Mouse (Mus musculus) heart, adult 2 months (tissue): Measurements from ENCODE around the gene Dlx6. TPM values are rescaled to one million over a fixed set of nuclear protein-coding genes. Genes with fewer than 3 reads are reported as not detected.

ENCODE experiments used
- DNase-seq, 2 experiments: peaks; one replicate each; pipeline ENCODE4 v3.0.0; 2021
- H3K27ac ChIP-seq: fragments of 200-600 bp; 2 replicates; pipeline ENCODE4 v1.8.1; 2022
- H3K27me3 ChIP-seq: fragments of 200-500 bp; 2 replicates; pipeline ENCODE4 v1.6.1; 2012; ENCODE audit warnings: mild to moderate bottlenecking, low read length, inconsistent platforms, mixed read lengths; ENCODE audit not compliant: control insufficient read depth, insufficient read depth
- H3K36me3 ChIP-seq: fragments of 200-500 bp; 2 replicates; pipeline ENCODE4 v1.6.1; 2012; ENCODE audit warnings: low read length, inconsistent platforms; ENCODE audit not compliant: control insufficient read depth, insufficient read depth
- H3K4me1 ChIP-seq: fragments of 200-500 bp; 2 replicates; pipeline ENCODE4 v1.6.1; 2011; ENCODE audit warnings: low read length; ENCODE audit not compliant: control insufficient read depth, insufficient read depth
- H3K4me3 ChIP-seq: fragments of 200-600 bp; 2 replicates; pipeline ENCODE4 v1.8.1; 2022
- H3K79me2 ChIP-seq: fragments of 200-500 bp; replicated peaks from 2 replicates; pipeline ENCODE4 v1.6.1; 2012; ENCODE audit warnings: mild to moderate bottlenecking, inconsistent platforms, low read length, moderate library complexity, mixed read lengths; ENCODE audit not compliant: control insufficient read depth, insufficient read depth
- H3K9ac ChIP-seq: fragments of 200-500 bp; 2 replicates; pipeline ENCODE4 v1.6.1; 2012; ENCODE audit warnings: low read depth, mild to moderate bottlenecking, control low read depth, inconsistent platforms, low read length, mixed read lengths
- CTCF ChIP-seq: fragments of 200-600 bp; IDR thresholded peaks from 2 replicates; pipeline ENCODE4 v1.8.1; 2022; ENCODE audit warnings: antibody characterized with exemption, mild to moderate bottlenecking, moderate library complexity
- EP300 ChIP-seq: fragments of 200-500 bp; IDR thresholded peaks from 2 replicates; pipeline ENCODE4 v1.6.1; 2011; ENCODE audit warnings: low read depth, low read length, control low read depth; ENCODE audit not compliant: insufficient read depth
- POLR2A ChIP-seq: fragments of 200-500 bp; IDR thresholded peaks from 2 replicates; pipeline ENCODE4 v1.6.1; 2011; ENCODE audit warnings: mild to moderate bottlenecking, low read depth, low read length, control low read depth; ENCODE audit not compliant: insufficient read depth
- WGBS: fragments of 180-500 bp; shearing (Covaris S2); methylation state at CpG from one replicate; pipeline ENCODE4 v1.1.7; 2018; 5-methylcytosine and 5-hydroxymethylcytosine counted together
- intact Hi-C: fragments of 180-260 bp; cut with DNase I; formaldehyde crosslinking; loops from one replicate; pipeline ENCODE4 v1.15.1; 2025
- polyA plus RNA-seq: library from polyadenylated mRNA; depleted of rRNA; stranded (reverse); fragments of >200 nt; gene quantifications from 2 replicates; pipeline ENCODE4 v1.2.3, GENCODE M21; 2012
- total RNA-seq, 2 experiments: library from RNA; stranded (reverse); gene quantifications; 2 replicates each; pipeline ENCODE4 v1.2.3; 2021

Gene Dlx6
- total and polyA plus RNA-seq, 3 experiments = not detected

DNA sequence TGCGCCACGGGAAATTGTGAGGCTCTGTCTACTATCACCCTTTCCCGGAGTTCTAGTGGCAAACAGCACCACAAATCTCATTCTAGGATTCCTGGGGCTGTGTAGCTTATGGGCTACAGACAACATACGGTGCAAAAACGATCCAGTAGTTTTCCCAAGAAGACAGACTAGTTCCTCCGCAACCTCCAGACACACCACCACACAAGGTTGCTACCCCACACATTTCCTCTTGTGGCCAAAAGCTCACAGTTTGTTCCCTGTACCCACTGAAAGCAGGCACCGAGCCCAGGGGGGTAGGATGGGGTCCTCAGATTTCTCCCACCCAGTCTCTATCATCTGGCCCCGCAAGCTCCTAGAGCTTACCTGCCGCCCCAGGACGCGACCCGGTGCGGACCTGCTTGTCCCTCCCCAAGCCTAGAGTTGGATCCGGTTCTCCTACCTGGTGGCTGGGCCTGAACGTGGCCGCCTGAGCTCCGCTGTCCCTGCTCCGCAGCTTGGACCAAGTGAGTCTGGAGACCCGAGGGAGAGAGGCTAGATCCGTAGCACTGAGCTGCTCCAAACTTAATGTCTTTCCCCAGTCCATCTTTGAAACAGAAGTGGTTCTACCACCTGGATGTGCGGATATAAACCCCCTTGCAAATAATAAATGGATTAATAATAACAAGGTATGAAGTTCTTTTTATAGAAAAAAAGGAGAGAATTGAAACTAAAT, 1.9 kb upstream of the Dlx6 start:
- intact Hi-C loops = no loop called here
- no peak overlapping the region for H3K4me3 ChIP-seq
- no peak for TF ChIP-seq POLR2A
- no peak for TF ChIP-seq EP300
- no peak for TF ChIP-seq CTCF

DNA sequence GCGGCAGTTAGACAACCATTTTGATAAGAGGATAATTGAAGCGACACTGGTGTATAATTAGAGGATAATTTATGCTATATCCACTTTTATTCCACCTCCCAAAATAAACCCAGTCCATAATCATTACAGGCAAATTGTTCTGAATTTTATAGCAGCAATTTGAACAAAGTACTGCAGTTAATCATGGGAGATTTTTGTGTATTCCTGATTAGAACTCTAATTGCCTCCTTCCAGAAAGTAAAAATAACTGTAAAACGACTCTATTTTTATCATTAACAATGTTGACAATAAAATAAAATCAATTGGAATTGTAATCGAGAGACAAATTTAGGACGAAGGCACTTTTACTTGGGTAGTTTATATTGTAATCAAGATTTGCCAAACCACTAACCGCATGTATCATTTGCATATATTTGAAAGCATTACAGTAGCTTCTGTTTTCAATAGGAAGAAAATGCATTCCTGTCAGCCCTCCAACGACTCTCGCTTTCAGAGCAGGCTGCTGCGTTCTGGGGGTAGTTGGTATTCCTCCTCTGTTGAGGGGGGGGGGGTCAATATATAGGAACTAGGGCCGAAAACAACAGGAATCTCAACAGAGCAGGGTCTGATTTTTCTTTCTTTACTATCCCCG, 1.2 kb upstream of the Dlx6 start:
- Histone ChIP-seq H3K4me1 (peaks cover 2% of the 10 kb centered on the region), H3K79me2 (no peaks in the 10 kb centered on the region), H3K4me3 (no peak overlapping the region), H3K9ac (no peak overlapping the region), H3K27ac (no peak overlapping the region), H3K27me3 (peaks cover 43% of the 10 kb centered on the region), H3K36me3 (no peaks in the 10 kb centered on the region)
- intact Hi-C loops = no loop called here
- TF ChIP-seq CTCF (no peak), POLR2A (no peak), EP300 (no peak)
- WGBS = 8% methylated on average over 11 of the region's 11 CpGs
- no peak for DNase-seq

More for the DNA sequence above, 1.9 kb upstream of the Dlx6 start:
- H3K4me1 ChIP-seq = peaks cover 2% of the 10 kb centered on the region
- WGBS = 4% methylated on average over 21 of the region's 21 CpGs
- no peak overlapping the region for H3K27ac ChIP-seq
- DNase-seq = peak in 1 of 2 experiments; percentile 36
- peaks cover 44% of the 10 kb centered on the region for H3K27me3 ChIP-seq
- H3K9ac ChIP-seq = no peak overlapping the region
- no peaks in the 10 kb centered on the region for H3K79me2 ChIP-seq
- no peaks in the 10 kb centered on the region for H3K36me3 ChIP-seq

DNA sequence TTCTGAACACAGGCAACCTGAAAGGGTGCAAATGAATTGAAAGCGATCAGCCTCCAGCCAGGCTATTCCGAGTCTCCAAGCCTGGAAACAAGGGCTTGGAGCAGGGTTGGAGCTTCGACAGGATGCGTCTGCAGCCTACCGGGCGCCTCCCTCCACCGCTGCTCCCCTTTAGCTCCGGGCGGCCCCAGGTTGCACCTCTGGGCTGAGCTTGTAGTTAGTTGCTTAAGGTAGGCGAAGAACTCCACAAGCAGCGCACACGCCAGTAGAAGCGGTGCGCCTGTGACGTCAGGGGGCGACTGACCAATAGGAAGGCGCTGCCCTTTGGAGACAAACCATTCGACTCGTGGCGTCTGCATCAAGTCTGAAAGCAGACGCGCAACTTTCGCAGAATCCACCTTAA, 523 bp upstream of the Dlx6 start:
- no peaks in the 10 kb centered on the region for H3K36me3 ChIP-seq
- peaks cover 44% of the 10 kb centered on the region for H3K27me3 ChIP-seq
- DNase-seq = peak; percentile 27 to 42
- no peak overlapping the region for H3K9ac ChIP-seq
- intact Hi-C loops = no loop called here
- TF ChIP-seq CTCF (no peak), EP300 (no peak), POLR2A (no peak)
- H3K4me3 ChIP-seq = peak overlapping the region; percentile 34; the same call in 1 of the 2 replicates
- H3K79me2 ChIP-seq = no peaks in the 10 kb centered on the region
- peaks cover 2% of the 10 kb centered on the region for H3K4me1 ChIP-seq
- WGBS = 2% methylated on average over 23 of the region's 23 CpGs
- H3K27ac ChIP-seq = no peak overlapping the region

DNA sequence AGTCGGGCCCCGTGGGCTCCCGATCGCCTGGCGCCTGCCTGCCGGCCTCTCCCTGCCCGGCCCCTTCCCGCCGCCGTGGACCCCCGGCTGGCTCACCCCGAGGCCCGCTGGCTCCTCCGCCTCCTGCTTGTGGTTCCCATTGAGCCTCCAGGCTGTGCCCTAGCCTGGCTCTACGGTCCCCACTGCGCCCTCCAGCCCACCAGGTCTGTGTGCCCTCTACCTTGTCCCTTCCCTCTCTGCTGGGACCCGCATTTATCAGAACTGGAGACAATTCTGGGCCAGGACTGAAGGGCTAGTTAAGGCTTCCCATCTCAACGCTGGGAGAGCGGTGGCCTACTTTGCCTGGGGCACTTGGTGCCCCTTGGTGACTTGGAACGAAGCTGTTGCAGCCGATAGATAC, 821 bp downstream of the Dlx6 start:
- H3K4me3 ChIP-seq = peak overlapping the region; percentile 30; the same call in 1 of the 2 replicates
- no peak overlapping the region for H3K27ac ChIP-seq
- peaks cover 42% of the 10 kb centered on the region for H3K27me3 ChIP-seq
- no peak overlapping the region for H3K9ac ChIP-seq
- TF ChIP-seq POLR2A (no peak), EP300 (no peak), CTCF (no peak)
- intact Hi-C loops = no loop called here
- H3K79me2 ChIP-seq = no peaks in the 10 kb centered on the region
- H3K36me3 ChIP-seq = no peaks in the 10 kb centered on the region
- DNase-seq = no peak
- H3K4me1 ChIP-seq = peaks cover 2% of the 10 kb centered on the region
- WGBS = 9% methylated on average over 16 of the region's 21 CpGs

DNA sequence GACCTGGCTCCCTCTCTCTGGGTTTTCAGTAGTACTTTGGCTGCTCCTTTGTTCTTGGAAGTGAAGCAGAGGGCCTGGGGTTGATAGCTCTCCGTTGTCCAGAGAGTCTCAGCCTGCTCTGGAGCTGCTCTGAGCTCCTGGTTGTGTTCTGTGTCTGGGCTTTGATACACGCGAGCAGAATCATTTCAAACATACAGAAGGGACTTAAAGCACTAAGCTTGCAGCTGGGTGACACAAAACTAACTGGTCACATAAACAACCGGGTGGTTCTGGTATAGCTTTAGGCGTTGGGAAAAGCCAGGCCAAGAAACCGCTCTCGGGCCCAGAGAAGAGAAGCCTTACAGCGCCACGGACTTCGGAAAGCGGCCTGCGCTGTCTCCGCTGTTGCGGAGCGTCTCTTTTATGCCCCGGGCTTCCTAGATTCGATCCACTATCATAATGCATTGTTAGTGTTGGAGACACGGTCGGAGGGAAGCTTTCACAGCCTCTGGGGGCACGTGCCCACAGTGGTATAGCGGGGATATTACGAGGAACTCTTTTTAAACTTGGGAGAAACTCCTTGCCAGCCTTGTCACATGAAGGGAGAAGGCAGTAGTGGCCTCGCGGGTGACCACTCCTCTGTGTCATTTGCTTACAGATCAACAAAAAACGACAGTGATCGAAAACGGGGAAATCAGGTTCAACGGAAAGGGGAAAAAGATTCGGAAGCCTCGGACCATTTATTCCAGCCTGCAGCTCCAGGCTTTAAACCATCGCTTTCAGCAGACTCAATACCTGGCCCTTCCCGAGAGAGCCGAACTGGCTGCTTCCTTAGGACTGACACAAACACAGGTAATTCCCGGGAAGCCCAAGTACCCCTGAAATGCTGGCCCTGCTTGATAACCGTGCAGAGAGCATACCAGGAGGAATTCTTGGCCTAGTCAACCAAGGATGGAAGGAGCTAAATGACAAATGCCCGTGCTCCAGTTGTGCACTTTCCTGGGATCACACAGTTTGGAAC, 1.6 kb downstream of the Dlx6 start:
- WGBS = 23% methylated on average over 36 of the region's 36 CpGs
- no peak for DNase-seq
- intact Hi-C loops = no loop called here
- H3K27me3 ChIP-seq = peaks cover 39% of the 10 kb centered on the region
- H3K4me1 ChIP-seq = peaks cover 2% of the 10 kb centered on the region
- H3K4me3 ChIP-seq = no peak overlapping the region
- no peaks in the 10 kb centered on the region for H3K36me3 ChIP-seq
- H3K9ac ChIP-seq = no peak overlapping the region
- no peak overlapping the region for H3K27ac ChIP-seq
- H3K79me2 ChIP-seq = no peaks in the 10 kb centered on the region
- TF ChIP-seq POLR2A = no peak
- TF ChIP-seq EP300 = no peak
- TF ChIP-seq CTCF = no peak

DNA sequence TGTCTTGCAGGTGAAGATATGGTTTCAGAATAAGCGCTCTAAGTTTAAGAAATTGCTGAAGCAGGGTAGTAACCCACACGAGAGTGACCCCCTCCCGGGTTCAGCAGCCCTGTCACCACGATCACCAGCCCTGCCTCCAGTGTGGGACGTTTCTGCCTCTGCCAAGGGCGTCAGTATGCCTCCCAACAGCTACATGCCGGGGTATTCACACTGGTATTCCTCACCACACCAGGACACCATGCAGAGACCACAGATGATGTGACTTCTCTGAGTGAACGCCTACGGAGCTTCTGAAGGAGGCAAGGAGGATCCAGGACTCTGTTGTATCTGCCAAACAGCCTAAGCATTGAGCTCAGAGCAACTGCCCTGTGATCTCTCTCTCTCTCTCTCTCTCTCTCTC, 3.9 kb downstream of the Dlx6 start:
- Histone ChIP-seq H3K27ac (no peak overlapping the region), H3K36me3 (no peaks in the 10 kb centered on the region), H3K9ac (no peak overlapping the region), H3K27me3 (peaks cover 32% of the 10 kb centered on the region), H3K4me1 (peaks cover 2% of the 10 kb centered on the region), H3K79me2 (no peaks in the 10 kb centered on the region), H3K4me3 (no peak overlapping the region)
- intact Hi-C loops = no loop called here
- TF ChIP-seq EP300 = no peak
- TF ChIP-seq POLR2A = no peak
- TF ChIP-seq CTCF = no peak
- DNase-seq = no peak
- WGBS = 16% methylated on average over 9 of the region's 9 CpGs
